Mouse (Mus musculus): ENCODE data around the gene Tcf20. TPM values are rescaled to one million over a fixed set of nuclear protein-coding genes. Genes with fewer than 3 reads are reported as not detected.

Gene Tcf20
- polyA plus RNA-seq, 2 experiments, result 14.6 to 28.9 TPM

- Histone ChIP-seq H3K36me3 (ENCODE audit: control insufficient read depth, insufficient read depth, low read length) (no peaks in the 10 kb centered on the region), H3K27ac (replicated peaks; ENCODE audit: low read depth, low read length) (peak overlapping the region; percentile 9; the same call in 1 of the 2 replicates), H3K4me2 (replicated peaks; ENCODE audit: low read depth, low read length, severe bottlenecking) (peak overlapping the region; percentile 42; the same call in 1 of the 2 replicates), H3K27me3 (ENCODE audit: control insufficient read depth, insufficient read depth, low read length) (no peaks in the 10 kb centered on the region), H3K9me3 (ENCODE audit: control insufficient read depth, low read length) (no peaks in the 10 kb centered on the region), H3K9ac (ENCODE audit: low read depth, low read length, severe bottlenecking) (no peak overlapping the region), H3K4me3 (replicated peaks; ENCODE audit: low read length) (no peak overlapping the region), H3K4me1 (ENCODE audit: control insufficient read depth, insufficient read depth, low read length) (peaks cover 28% of the 10 kb centered on the region)
- peak; percentile 69; the same call in 1 of the 2 replicates for ATAC-seq (ENCODE audit: low FRiP score, low read depth)
- no peak for DNase-seq (ENCODE audit: low spot score)
- no peak for TF ChIP-seq POLR2A (IDR thresholded peaks at IDR 0.05; ENCODE audit: borderline replicate concordance, extremely low read depth, insufficient read depth, insufficient read length)
- WGBS, result 17% methylated on average over 5 of the region's 6 CpGs
Observed at GRCm38 (mm10) chr15:82969206-82969721, 18.4 kb downstream of the Tcf20 start.

- under 1% methylated on average over 21 of the region's 22 CpGs for WGBS
- no peaks in the 10 kb centered on the region for H3K27me3 ChIP-seq (ENCODE audit: control insufficient read depth, insufficient read depth, low read length)
- no peaks in the 10 kb centered on the region for H3K9me3 ChIP-seq (ENCODE audit: control insufficient read depth, low read length)
- ATAC-seq (ENCODE audit: low FRiP score, low read depth) (peak; percentile 54), DNase-seq (ENCODE audit: low spot score) (peak; percentile 55)
- H3K27ac ChIP-seq (replicated peaks; ENCODE audit: low read depth, low read length), result peak overlapping the region; percentile 9; the same call in 1 of the 2 replicates
- no peaks in the 10 kb centered on the region for H3K36me3 ChIP-seq (ENCODE audit: control insufficient read depth, insufficient read depth, low read length)
- peak overlapping the region; percentile 42 for H3K4me2 ChIP-seq (replicated peaks; ENCODE audit: low read depth, low read length, severe bottlenecking)
- peak overlapping the region; percentile 23 for H3K4me3 ChIP-seq (replicated peaks; ENCODE audit: low read length)
- peaks cover 30% of the 10 kb centered on the region for H3K4me1 ChIP-seq (ENCODE audit: control insufficient read depth, insufficient read depth, low read length)
- TF ChIP-seq POLR2A (IDR thresholded peaks at IDR 0.05; ENCODE audit: borderline replicate concordance, extremely low read depth, insufficient read depth, insufficient read length), result no peak
- H3K9ac ChIP-seq (ENCODE audit: low read depth, low read length, severe bottlenecking), result peak overlapping the region; percentile 12; the same call in 1 of the 2 replicates
Observed at GRCm38 (mm10) chr15:82968449-82968848, 19.2 kb downstream of the Tcf20 start.

GRCm38 (mm10) chr15:82967947-82968346, 19.7 kb downstream of the Tcf20 start:
- Histone ChIP-seq H3K36me3 (ENCODE audit: control insufficient read depth, insufficient read depth, low read length) (no peaks in the 10 kb centered on the region), H3K9me3 (ENCODE audit: control insufficient read depth, low read length) (no peaks in the 10 kb centered on the region), H3K27me3 (ENCODE audit: control insufficient read depth, insufficient read depth, low read length) (no peaks in the 10 kb centered on the region), H3K4me3 (replicated peaks; ENCODE audit: low read length) (peak overlapping the region; percentile 23; the same call in 1 of the 2 replicates), H3K4me1 (ENCODE audit: control insufficient read depth, insufficient read depth, low read length) (peaks cover 32% of the 10 kb centered on the region), H3K9ac (ENCODE audit: low read depth, low read length, severe bottlenecking) (peak overlapping the region; percentile 12; the same call in 1 of the 2 replicates), H3K27ac (replicated peaks; ENCODE audit: low read depth, low read length) (peak overlapping the region; percentile 9; the same call in 1 of the 2 replicates), H3K4me2 (replicated peaks; ENCODE audit: low read depth, low read length, severe bottlenecking) (peak overlapping the region; percentile 42)
- no peak for TF ChIP-seq POLR2A (IDR thresholded peaks at IDR 0.05; ENCODE audit: borderline replicate concordance, extremely low read depth, insufficient read depth, insufficient read length)
- no peak for ATAC-seq (ENCODE audit: low FRiP score, low read depth)
- no peak for DNase-seq (ENCODE audit: low spot score)
- WGBS, result 4% methylated on average over 6 of the region's 6 CpGs

- Histone ChIP-seq H3K4me1 (ENCODE audit: control insufficient read depth, insufficient read depth, low read length) (peaks cover 62% of the 10 kb centered on the region), H3K4me3 (replicated peaks; ENCODE audit: low read length) (peak overlapping the region; percentile 38), H3K27me3 (ENCODE audit: control insufficient read depth, insufficient read depth, low read length) (no peaks in the 10 kb centered on the region), H3K36me3 (ENCODE audit: control insufficient read depth, insufficient read depth, low read length) (no peaks in the 10 kb centered on the region), H3K4me2 (replicated peaks; ENCODE audit: low read depth, low read length, severe bottlenecking) (peak overlapping the region; percentile 79), H3K9ac (ENCODE audit: low read depth, low read length, severe bottlenecking) (no peak overlapping the region), H3K27ac (replicated peaks; ENCODE audit: low read depth, low read length) (peak overlapping the region; percentile 19; the same call in 1 of the 2 replicates), H3K9me3 (ENCODE audit: control insufficient read depth, low read length) (no peaks in the 10 kb centered on the region)
- 44% methylated on average over 14 of the region's 14 CpGs for WGBS
- no peak for ATAC-seq (ENCODE audit: low FRiP score, low read depth)
- no peak for TF ChIP-seq POLR2A (IDR thresholded peaks at IDR 0.05; ENCODE audit: borderline replicate concordance, extremely low read depth, insufficient read depth, insufficient read length)
- no peak for DNase-seq (ENCODE audit: low spot score)
Observed at GRCm38 (mm10) chr15:82964266-82964825, 23.3 kb downstream of the Tcf20 start.

GRCm38 (mm10) chr15:82963556-82964156, 24.0 kb downstream of the Tcf20 start:
- Histone ChIP-seq H3K36me3 (ENCODE audit: control insufficient read depth, insufficient read depth, low read length) (no peaks in the 10 kb centered on the region), H3K4me2 (replicated peaks; ENCODE audit: low read depth, low read length, severe bottlenecking) (peak overlapping the region; percentile 79), H3K4me3 (replicated peaks; ENCODE audit: low read length) (peak overlapping the region; percentile 38), H3K9me3 (ENCODE audit: control insufficient read depth, low read length) (no peaks in the 10 kb centered on the region), H3K27ac (replicated peaks; ENCODE audit: low read depth, low read length) (peak overlapping the region; percentile 70), H3K9ac (ENCODE audit: low read depth, low read length, severe bottlenecking) (peak overlapping the region; percentile 62), H3K27me3 (ENCODE audit: control insufficient read depth, insufficient read depth, low read length) (no peaks in the 10 kb centered on the region), H3K4me1 (ENCODE audit: control insufficient read depth, insufficient read depth, low read length) (peaks cover 61% of the 10 kb centered on the region)
- 2% methylated on average over 10 of the region's 82 CpGs for WGBS
- no peak for TF ChIP-seq POLR2A (IDR thresholded peaks at IDR 0.05; ENCODE audit: borderline replicate concordance, extremely low read depth, insufficient read depth, insufficient read length)
- ATAC-seq (ENCODE audit: low FRiP score, low read depth) (peak; percentile 32; the same call in 1 of the 2 replicates), DNase-seq (ENCODE audit: low spot score) (no peak)

Data from limb, embryonic 14.5 days (tissue).